Mouse (Mus musculus) forelimb bud, embryonic 11.5 days (tissue): ENCODE results near the gene Adipor2.

Source experiments
- DNase-seq: peaks from one replicate; pipeline ENCODE4 v3.0.0-alpha.2; 2012; ENCODE audit warnings: low read depth, low spot score

The Adipor2 gene

DNA sequence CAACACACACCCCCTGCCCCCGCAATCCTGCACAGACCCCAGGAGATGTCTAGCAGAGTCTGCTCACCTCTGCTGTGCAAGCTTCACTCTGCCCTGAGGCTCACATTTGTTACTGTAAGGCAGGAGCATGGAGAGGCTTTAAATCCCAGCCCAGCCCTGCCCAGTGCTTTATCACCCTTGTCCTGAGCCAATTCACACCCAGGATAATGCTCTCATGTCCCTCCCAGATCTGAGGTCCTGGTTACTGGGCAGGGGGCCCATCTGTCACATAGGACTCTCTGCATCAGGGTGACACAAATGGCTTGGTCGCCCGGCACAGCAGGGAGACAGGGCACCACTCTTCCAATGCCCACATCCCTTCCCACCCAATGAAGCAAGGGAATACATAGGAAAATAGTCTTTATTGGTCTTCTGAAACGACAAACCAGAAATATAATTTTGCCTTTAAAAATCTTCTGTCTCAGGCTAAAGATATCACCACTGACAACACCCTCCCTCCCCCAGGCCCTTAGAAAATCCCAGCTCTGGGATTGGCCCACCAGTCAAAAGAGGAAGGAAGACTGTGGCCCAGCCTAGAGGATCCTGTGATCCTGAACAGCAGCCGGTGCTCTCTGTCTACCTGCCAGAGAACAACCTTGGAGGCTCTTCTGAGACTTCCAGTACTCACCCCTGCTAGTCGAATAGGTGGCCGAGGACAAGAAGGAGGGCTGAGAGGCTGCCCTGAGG lies 102.6 kb downstream of the Adipor2 start:
- DNase-seq = no peak

DNA sequence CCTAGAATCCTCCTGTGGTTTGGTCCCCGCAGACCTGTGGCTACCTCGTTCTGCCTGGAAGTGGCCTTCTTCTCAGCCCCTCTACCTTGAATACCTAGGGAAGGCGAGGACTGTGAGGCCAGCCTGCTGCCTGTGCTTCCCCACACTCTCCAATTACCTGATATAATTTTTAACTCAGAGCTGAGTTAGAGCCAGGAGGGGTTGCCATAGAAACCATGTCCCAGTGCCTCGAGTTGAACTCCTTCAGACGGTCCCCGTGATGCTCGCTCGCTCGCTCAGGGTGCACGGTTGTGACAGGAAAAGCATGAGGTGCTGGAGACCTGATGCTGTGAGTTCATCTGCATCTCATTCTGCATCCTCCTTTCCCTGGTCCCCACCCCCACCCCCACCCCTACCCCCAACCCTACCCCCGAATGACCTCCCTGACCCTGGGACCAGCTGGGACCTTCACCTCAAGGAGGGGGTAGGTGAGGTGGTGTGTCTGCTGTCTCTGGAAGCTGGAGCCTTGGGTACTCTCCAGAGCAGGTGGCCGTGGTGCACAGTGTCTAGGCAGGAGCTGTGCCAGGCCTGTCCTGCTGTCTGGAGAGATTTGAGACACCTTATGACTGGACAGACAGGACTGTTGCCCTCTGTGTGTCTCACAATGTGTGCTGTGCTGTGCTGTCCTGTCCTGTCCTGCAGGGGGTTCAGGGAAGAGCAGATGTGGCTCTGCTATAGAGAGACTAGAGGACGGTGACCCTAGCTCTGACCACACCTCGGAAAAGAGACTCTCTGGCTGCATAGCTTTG lies 103.7 kb downstream of the Adipor2 start:
- DNase-seq = no peak

DNA sequence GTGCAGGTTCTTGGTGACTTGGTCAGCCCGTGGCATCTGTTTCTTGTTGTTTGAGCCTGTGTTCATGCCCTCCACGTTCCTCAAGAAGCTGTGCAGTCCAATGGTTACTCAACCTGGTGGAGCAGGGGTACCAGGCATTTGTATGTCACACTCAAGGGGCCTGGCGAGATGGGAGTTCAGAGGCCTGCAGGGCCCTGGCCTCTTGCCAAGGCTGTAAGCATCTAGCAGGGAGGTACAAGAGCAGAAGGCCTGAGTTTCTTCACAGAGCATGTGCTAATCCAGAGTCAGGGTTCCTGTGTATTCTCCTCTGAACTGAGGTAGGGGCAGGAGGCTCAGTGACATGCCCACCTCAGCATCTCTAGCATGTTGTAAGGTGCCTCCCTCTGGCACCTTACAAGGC lies 104.4 kb downstream of the Adipor2 start:
- no peak for DNase-seq

- no peak for DNase-seq
These were observed 105.1 kb downstream of the Adipor2 start for GRCm38 (mm10) chr6:119312381-119312780.

DNA sequence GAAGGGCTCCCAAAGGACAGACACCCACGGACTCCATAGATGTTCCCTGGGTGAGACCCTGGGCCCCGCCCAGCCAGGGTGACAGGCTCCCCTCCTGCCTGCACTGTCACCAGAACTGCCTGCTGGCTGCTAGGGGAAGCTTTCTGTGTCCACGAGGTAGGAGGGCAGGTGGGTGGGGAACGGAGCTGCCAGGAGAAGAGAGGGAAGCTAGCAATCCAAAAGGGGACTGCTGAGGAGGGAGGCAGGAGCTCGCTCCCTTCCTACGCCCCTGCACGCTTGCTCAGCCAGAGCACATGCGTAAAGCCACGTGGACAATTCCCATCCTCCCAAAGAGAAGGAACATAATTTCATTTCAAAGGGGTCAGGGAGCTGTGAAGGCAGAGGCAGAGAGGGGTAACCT lies 107.3 kb downstream of the Adipor2 start:
- no peak for DNase-seq

- no peak for DNase-seq
These were observed 109.6 kb downstream of the Adipor2 start for GRCm38 (mm10) chr6:119307867-119308413.

DNA sequence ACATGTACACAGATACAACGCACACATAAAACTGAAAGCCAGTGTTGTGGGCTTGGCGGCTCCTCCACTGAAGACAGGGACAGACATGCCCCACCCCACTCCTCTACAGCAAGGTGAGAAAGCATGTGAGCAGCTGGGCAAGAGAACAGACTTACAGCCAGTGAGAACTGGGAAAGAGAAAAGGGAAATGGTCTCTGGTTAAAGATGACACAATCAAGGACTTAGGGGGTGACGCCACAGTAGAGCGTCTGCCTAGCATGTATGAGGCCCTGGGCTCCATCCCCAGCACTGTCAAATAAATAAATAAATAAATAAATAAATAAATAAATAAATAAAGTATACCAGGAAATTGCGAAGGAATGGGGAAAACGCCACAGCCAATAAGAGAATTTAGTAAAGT lies 114.2 kb downstream of the Adipor2 start:
- DNase-seq = no peak
